Mouse (Mus musculus) brain, embryonic 14.5 days (tissue): ENCODE measurements around the gene Bola2. TPM values are rescaled to one million over a fixed set of nuclear protein-coding genes. Genes with fewer than 3 reads are reported as not detected.
"Not testable (repeated sequence)": the region's sequence is repeated elsewhere in the genome, so short reads cannot be mapped to it uniquely, and the experiment has no call there.

Source experiments
- DNase-seq: peaks from one replicate; pipeline ENCODE4 v3.0.0-alpha.2; 2011; ENCODE audit warnings: low read depth
- CTCF ChIP-seq: fragments of 200-500 bp; IDR thresholded peaks from 2 replicates; pipeline ENCODE4 v1.5.1; 2012; ENCODE audit warnings: inconsistent platforms, mild to moderate bottlenecking, moderate library complexity, borderline replicate concordance; ENCODE audit not compliant: insufficient read depth, insufficient read length; ENCODE audit errors: extremely low read depth
- POLR2A ChIP-seq: fragments of 200-500 bp; IDR thresholded peaks from 2 replicates; pipeline ENCODE4 v1.6.1; 2012; ENCODE audit warnings: mild to moderate bottlenecking, inconsistent platforms, borderline replicate concordance; ENCODE audit not compliant: poor library complexity, insufficient read depth, insufficient read length, severe bottlenecking; ENCODE audit errors: extremely low read depth
- polyA plus RNA-seq: library from polyadenylated mRNA; depleted of rRNA; stranded (reverse); fragments of >200 nt; gene quantifications from 2 replicates; pipeline ENCODE4 v1.2.3, GENCODE M21; 2012

The Bola2 gene
- polyA plus RNA-seq, 1 experiment = 39.8 TPM

DNA sequence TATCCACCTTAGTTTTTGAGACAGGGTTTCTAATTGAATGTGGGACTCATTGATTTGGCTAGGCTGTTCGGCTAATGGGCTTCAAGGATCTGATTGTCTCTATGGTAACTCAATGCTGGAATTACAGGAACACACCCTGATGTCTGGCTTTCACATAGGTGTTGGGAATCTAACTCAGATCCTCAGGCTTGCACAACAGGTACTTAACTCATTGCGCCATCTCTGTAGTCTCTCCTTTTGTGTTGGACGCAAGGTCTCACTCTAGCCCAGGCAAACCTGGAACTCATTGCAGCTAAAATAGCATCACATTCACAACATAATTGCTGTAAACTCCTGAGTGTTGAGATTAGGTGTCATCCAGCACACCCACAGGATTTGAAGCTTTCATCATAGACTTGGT, 25.0 kb upstream of the Bola2 start:
- TF ChIP-seq CTCF (no peak), POLR2A (no peak)
- no peak for DNase-seq

DNA sequence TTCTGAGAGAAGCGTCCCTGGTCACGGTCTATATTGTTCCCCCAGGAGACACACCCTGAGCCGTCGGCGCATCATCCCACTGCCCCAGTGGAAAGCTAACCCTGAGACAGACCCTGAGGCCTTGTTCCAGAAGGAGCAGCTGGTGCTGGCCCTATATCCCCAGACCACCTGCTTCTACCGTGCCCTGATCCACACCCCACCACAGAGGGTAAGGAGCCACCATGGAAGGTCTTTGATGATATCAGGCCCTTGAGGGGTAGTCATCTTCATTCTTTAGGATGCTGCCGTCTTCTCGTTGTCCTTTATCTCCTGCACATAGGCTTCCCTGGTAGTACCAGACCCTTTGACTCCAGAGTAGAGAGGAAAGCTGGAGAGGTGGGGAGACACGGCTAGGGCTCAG, 23.1 kb upstream of the Bola2 start:
- DNase-seq = no peak

DNA sequence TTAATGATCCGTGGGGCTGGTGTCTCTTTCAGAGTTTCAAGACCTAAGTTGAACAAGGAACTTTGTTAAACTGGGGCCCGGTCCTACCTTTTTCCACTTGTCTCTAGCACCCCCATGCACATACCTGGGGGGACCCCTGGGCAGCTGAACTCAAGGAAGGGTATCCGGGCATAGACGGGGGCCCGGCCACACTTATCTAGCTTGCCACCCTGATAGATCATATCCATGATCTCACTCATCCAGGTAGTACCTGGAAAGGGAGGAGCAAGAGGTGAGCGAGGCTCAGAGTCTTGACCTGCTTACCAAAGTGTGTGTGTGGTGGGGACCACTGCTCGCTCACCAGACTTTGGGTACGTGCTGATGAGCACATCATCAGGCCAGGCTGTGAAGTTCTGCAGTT, 20.1 kb upstream of the Bola2 start:
- no peak for TF ChIP-seq POLR2A
- TF ChIP-seq CTCF = no peak
- no peak for DNase-seq

More for the DNA sequence above, 23.1 kb upstream of the Bola2 start:
- TF ChIP-seq CTCF = no peak
- no peak for TF ChIP-seq POLR2A

DNA sequence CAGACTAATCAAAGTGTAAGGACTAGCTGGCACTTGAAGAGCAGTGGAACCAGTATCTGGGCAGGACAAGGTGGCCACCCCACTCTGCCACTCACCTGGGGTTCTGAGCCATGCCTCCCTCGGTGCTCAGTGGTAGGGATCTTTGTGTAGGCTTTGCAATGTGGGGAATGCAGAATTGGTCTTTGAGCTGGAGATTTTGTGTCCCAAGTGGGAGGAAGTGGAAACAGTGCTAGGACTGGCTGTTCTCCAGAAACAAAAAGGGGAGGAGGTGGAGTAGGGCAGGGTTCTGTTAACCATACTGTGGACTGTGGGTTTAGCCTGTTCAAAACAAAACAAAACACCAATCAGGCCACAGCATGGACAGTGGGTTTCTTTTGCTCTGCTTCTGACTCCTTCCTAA, 19.0 kb upstream of the Bola2 start, which contains the start of gene Sult1a1:
Gene Sult1a1 (minus strand): TSS at position 226 of the 400 bp plus-strand sequence.
- no peak for TF ChIP-seq POLR2A
- no peak for DNase-seq

DNA sequence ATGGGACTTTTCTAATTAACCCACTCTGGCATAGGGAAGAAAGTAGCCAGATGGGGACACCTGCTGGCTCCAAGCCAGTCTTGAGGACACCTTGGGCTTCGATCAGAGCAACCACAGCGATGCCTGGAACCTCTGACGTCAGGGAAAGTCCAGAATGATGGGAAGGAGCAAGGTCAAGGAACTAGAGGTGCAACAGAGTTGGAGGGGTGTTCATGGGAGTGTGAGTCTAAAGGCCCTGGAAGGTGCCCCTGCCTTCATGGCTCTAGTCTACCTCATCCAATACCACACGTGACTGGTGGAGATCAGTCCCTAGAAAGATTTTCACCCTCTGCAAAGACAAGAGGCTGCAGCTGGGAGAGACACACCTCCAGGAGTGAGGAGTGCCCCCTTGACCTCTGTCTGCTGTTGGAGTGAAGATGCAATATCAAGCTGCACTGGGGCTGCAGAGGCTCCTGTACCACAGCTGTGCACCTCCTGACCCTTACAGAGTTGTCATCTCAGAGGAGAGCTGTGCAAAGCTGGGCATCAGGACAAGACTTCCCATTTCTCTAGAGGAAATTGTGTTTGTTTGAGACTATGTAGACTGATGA, 18.5 kb upstream of the Bola2 start:
- no peak for TF ChIP-seq POLR2A
- TF ChIP-seq CTCF = no peak
- DNase-seq = no peak

DNA sequence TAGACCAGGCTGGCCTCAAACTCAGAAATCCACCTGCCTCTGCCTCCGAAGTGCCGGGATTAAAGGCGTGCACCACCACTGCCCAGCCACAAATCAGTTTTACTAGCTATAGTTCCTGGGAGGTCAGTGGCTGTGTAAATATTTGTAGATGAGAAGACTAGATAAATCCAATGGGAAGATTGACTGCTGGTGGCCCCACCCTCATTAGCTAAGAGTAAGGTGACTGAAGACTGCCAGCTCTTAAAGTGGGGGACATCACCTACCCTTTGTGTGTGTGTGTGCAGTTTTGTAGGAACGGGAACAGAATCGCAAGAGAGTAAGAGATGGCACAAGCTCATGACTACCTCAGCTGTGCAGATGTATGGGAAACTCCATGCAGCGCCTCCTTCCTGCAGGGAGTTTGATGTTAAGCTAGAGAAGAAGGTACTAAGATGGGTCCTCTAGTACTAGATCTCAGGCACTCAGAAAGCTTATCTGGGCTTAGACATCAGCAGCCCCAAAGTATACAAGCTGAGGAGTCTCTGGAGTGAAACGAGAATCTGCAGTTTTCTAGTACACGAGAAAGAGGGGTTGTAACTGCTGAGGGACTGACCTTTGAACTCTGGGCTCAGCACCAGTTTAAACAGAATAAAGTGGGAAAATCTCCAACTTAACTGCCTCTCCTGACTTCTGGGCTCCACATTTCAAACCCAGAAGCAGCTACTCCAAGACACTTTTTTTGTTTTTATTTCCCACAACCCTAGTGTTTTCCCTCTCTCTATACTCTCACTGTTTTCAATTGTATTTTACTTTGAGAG, 16.5 kb upstream of the Bola2 start:
- no peak for DNase-seq

DNA sequence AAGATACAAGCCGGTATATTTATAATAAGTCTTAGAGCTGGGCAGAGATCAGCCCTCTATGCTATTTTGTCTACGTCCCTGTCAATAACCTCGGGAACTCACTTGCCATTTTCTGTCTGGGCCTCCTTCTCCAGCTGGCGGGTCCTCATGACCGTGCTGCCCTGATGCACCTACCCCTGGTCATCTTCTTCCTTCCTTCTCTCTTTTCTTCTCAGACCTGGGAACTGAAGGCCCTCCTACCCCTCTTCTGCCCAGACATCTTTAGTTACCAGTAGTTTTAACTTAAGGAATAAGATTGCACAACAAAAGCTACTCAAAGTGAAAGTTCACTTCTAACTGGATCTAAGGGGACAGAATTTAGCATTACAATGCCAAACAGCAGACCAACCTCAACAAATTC, 15.5 kb upstream of the Bola2 start:
- TF ChIP-seq CTCF (no peak), POLR2A (no peak)
- DNase-seq = no peak

More for the DNA sequence above, 16.5 kb upstream of the Bola2 start:
- TF ChIP-seq POLR2A (no peak), CTCF (no peak)

DNA sequence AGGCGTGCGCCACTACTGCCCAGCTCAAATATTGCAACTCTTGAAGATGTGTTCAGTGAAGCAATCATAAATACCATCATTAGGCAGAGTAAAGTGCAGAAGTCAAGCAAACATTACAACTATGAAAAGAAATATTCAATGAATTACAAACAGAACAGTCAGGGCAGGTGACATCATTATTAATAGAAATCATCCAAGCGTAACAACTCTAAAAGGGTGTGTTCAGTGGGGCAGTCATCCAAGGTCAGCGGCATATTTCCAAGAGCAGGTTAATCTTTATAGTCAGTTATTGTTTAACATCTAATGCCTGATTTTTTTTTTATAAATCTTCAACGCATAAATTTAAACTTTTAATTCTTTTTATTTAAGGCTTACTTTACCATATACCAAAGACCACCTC, 14.0 kb upstream of the Bola2 start:
- TF ChIP-seq POLR2A = no peak
- no peak for DNase-seq

DNA sequence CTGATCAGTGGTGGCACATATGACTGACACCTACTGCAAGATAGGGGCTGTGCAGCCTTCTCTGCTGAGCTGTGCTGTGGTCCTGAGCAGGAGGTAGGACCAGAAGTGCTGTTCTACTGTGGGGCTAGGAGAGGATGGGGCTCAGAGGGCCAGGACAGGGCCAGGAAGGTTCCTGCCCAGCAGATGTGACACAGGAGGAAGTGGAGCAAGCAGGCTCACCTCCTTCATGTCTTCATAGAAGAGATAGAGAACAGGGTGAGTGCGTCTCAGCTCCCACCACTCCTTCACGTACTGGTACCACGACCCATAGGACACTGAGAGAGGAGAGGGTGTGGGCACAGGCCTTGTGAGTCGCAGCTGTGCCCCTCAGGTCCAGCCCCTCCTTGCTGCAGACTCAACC, 7.0 kb upstream of the Bola2 start:
- not testable (repeated sequence) for DNase-seq

DNA sequence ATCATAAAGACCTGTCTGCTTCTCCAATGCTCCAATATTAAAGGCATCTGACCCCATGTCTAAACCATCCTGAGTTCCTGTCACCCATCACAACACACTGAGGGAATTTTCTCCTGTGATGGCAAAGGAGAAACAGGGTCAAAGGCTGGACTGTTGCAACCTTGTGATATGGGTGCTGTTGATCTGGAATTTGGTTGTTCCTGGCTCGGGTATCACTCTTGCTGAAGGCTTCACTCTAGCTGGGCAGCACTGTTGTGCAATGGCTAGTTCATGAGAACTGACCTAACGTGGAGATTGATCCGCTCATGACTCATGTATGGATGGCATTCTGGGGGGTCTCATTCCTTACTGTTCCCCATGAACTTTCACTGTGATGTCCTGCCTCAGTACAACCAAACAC, 6.2 kb upstream of the Bola2 start:
- TF ChIP-seq POLR2A (no peak), CTCF (no peak)
- no peak for DNase-seq

DNA sequence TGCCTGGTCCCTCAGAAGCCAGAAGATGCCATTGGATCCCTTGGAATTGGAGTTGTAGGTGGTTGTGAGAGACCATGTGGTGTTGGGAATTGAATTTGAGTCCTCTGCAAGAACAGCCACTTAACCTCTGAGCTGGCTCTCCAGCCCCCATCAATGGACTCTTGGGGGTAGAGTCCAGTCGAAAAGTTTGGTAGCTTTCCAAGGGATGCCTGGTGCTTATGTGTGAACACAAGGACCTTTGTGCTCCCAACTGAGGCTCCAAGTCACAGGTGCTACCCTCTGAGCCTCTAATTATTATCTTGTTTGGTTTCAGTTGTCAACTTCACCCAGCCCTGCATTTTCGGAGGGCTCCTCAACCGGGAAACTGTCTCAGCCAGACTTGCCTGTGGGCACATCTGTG, 4.5 kb upstream of the Bola2 start:
- TF ChIP-seq CTCF (no peak), POLR2A (no peak)
- no peak for DNase-seq

DNA sequence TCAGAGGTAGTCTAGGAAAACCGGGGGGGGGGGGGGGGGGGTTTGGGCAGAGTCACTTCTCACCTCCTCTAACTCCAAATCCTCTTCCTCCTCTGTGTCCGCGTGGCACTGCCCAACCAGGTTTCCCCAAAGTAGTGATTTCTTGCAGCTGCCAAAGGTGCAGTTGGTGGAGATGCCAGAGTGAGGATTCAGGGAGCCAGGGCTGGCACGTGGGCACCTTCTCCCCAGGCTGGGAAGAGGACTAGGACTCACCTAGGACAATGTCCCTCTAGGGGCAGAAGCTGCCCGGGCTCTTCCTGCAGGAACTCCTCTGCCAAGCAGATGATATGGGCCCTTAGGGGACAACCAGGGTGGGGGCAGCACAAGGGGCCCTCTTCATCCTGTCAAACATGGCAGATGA, 3.5 kb upstream of the Bola2 start:
- no peak for DNase-seq
- TF ChIP-seq POLR2A (no peak), CTCF (no peak)
